Mouse (Mus musculus) ES-Bruce4 (cell line): Measurements from ENCODE around the gene Arntl2.

Experiments used
- CTCF ChIP-seq: IDR thresholded peaks from one replicate; pipeline ENCODE4 v1.8.1; 2011; ENCODE audit warnings: low read depth, low read length
- EP300 ChIP-seq: IDR thresholded peaks from 2 replicates; pipeline ENCODE4 v1.6.1; 2011; ENCODE audit warnings: low read depth, low read length; ENCODE audit not compliant: insufficient read depth
- POLR2A ChIP-seq: IDR thresholded peaks from one replicate; pipeline ENCODE4 v1.8.1; 2011; ENCODE audit warnings: low read length; ENCODE audit not compliant: insufficient read depth

DNA sequence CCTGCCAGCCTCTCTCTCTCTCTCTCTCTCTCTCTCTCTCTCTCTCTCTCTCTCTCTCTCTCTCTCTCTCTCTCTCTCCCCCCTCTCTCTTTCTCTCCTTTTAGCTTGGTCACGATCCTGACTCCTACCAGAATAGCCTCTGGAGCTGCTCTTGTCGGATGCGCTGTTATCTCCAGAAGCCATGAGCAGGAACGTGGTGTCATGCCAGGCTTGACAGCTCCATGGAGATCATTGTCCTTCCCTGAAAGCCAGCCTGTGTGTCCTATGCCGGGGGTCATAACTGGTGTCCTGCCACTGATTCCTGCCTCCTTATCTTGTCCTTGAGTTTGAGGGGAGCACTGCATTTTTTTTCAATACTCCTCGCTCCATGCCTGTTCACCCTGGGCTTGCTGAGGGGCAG is 49.0 kb downstream of the Arntl2 start:
- TF ChIP-seq POLR2A = no peak
- TF ChIP-seq EP300 = no peak
- TF ChIP-seq CTCF = no peak
